ENCODE assay signal across 13 mouse cellular contexts in the genomic region with DNA sequence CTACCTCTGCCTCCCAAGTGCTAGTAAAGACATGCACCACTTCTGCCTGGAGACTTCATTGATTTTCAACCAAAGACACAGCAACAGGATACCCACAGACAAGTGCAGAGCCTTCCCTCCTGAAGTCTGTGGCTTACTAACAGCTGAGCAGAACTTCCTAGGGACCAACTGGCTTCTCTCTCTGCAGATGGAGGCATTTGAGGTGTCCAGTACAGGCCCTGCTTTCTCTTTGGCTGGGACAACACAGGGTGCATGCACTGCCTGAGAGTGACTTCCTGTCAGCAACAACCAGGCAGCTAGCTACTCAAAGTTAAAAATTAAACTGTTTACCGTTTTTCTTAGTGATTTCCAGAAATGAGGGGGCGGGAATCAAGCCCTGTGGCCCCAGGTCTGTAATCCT. TPM values are rescaled to one million over a fixed set of nuclear protein-coding genes. Genes with fewer than 3 reads are reported as not detected.
DNase-seq lines count a peak whose midpoint lies in the region; ATAC-seq and TF ChIP-seq lines count a peak whose summit lies in the region.
"Had no signal": no experiment of that assay in that cellular context is flagged by ENCODE, and none has a peak within 500 bp of the region (broad histone marks: within the 10 kb centered on the region; RNA-seq: fewer than 3 reads in every experiment).

No protein-coding gene starts in this region.

- no peak overlapping the region for H3K9ac ChIP-seq in kidney, postnatal 0 days (ENCODE audit: low read depth, low read length)
- H3K9ac ChIP-seq in hindbrain, embryonic 13.5 days: no peak overlapping the region
- H3K9ac ChIP-seq: neural tube, embryonic 13.5 days had no signal

- H3K4me2 ChIP-seq in kidney, postnatal 0 days (ENCODE audit: low read length): no peak overlapping the region
- no peak overlapping the region for H3K4me2 ChIP-seq in hindbrain, embryonic 13.5 days
- H3K4me2 ChIP-seq: neural tube, embryonic 13.5 days had no signal

- H3K36me3 ChIP-seq in kidney, postnatal 0 days (ENCODE audit: insufficient read depth, low read length): no peaks in the 10 kb centered on the region
- H3K36me3 ChIP-seq in hindbrain, embryonic 13.5 days: no peaks in the 10 kb centered on the region
- H3K36me3 ChIP-seq: neural tube, embryonic 13.5 days had no signal

- no peaks in the 10 kb centered on the region for H3K27me3 ChIP-seq in kidney, postnatal 0 days (ENCODE audit: insufficient read depth, low read length)
- H3K27me3 ChIP-seq in hindbrain, embryonic 13.5 days: no peaks in the 10 kb centered on the region
- H3K27me3 ChIP-seq: neural tube, embryonic 13.5 days had no signal

- ATAC-seq in kidney, postnatal 0 days (replicated peaks; ENCODE audit: low FRiP score, low read depth): no peak
- ATAC-seq in neutrophil, adult 5-6 weeks (ENCODE audit: extremely low read depth, insufficient number of reproducible peaks, low FRiP score, poor library complexity, severe bottlenecking): peak; percentile 16; the same call in 1 of the 2 replicates
- ATAC-seq in hindbrain, embryonic 13.5 days (ENCODE audit: low FRiP score): no peak
- ATAC-seq: hindbrain, embryonic 16.5 days had no signal

- H3K9me3 ChIP-seq in kidney, postnatal 0 days (replicated peaks; ENCODE audit: low read length): no peaks in the 10 kb centered on the region
- peaks cover 5% of the 10 kb centered on the region for H3K9me3 ChIP-seq in hindbrain, embryonic 13.5 days

- no peaks in the 10 kb centered on the region for H3K4me1 ChIP-seq in kidney, postnatal 0 days (replicated peaks; ENCODE audit: insufficient read depth, low read length)
- H3K4me1 ChIP-seq in hindbrain, embryonic 13.5 days (replicated peaks): 0 out of 2 replicates have a peak, but pooled peaks cover 5% of the 10 kb centered on the region

- H3K4me3 ChIP-seq in kidney, postnatal 0 days (replicated peaks; ENCODE audit: low read depth, low read length): no peak overlapping the region
- no peak overlapping the region for H3K4me3 ChIP-seq in hindbrain, embryonic 13.5 days
- H3K4me3 ChIP-seq: neural tube, embryonic 13.5 days had no signal

- DNase-seq in kidney, postnatal 0 days (ENCODE audit: low spot score): peak; percentile 15
- DNase-seq in kidney, adult 11 months: no peak
- DNase-seq in ES-CJ7 (ENCODE audit: low read depth, low spot score): peak; percentile 29
- DNase-seq in kidney, postnatal 36 days: peak; percentile 22 to 28
- DNase-seq in T-cell, adult 2 months (ENCODE audit: low spot score): no peak
- DNase-seq: adrenal gland, adult 8-10 months; cerebellum, adult 18-20 months; heart, adult 18-20 months; thymus, adult 18-20 months had no signal

- H3K27ac ChIP-seq in kidney, postnatal 0 days: peak overlapping the region; percentile 43; the same call in 1 of the 2 replicates
- H3K27ac ChIP-seq in hindbrain, embryonic 13.5 days: no peak overlapping the region
- H3K27ac ChIP-seq: neural tube, embryonic 13.5 days had no signal

- WGBS in kidney, postnatal 0 days: 27% methylated on average over 2 of the region's 2 CpGs
- 79% methylated on average over 2 of the region's 2 CpGs for WGBS in hindbrain, embryonic 13.5 days

- no peak for TF ChIP-seq CTCF in kidney, postnatal 0 days (IDR thresholded peaks at IDR 0.05; ENCODE audit: low read depth)

RNA-seq across cellular contexts. Expression of a gene that starts 58.3 kb away (rescaled TPM):
- 659 and 670 TPM in 2 replicates for polyA plus RNA-seq in kidney, postnatal 0 days (2015; fragmentation: Nextera tagmentation; extraction: Ambion mirVana)
- total RNA-seq in neutrophil, adult 5-6 weeks (2017): 1,537 and 1,538 TPM in 2 replicates
- 479 and 495 TPM in 2 replicates for polyA plus RNA-seq in hindbrain, embryonic 13.5 days (2015; fragmentation: Nextera tagmentation; extraction: Ambion mirVana)

Comparison
In these comparisons a context has a peak if more than half of its experiments do, and no peak if none do; other contexts are left out.
1. DNase-seq: peak in kidney, postnatal 0 days (single experiment), ES-CJ7 (single experiment) and kidney, postnatal 36 days (2 of 2); none in kidney, adult 11 months (single experiment) and T-cell, adult 2 months (single experiment).